Mouse (Mus musculus): ENCODE data around the gene Golph3.

Golph3 gene

GRCm38 (mm10) chr15:12376491-12377069 is 55.3 kb downstream of the Golph3 start:
- DNase-seq (ENCODE audit: low read depth, low spot score), result no peak

GRCm38 (mm10) chr15:12377800-12378199 is 56.5 kb downstream of the Golph3 start:
- no peak for DNase-seq (ENCODE audit: low read depth, low spot score)

- DNase-seq (ENCODE audit: low read depth, low spot score), result no peak
Observed at GRCm38 (mm10) chr15:12380057-12380456, 58.8 kb downstream of the Golph3 start.

- DNase-seq (ENCODE audit: low read depth, low spot score), result peak; percentile 63
Observed at GRCm38 (mm10) chr15:12380548-12380947, 59.3 kb downstream of the Golph3 start.

- no peak for DNase-seq (ENCODE audit: low read depth, low spot score)
Observed at GRCm38 (mm10) chr15:12384679-12385078, 63.4 kb downstream of the Golph3 start.

DNA sequence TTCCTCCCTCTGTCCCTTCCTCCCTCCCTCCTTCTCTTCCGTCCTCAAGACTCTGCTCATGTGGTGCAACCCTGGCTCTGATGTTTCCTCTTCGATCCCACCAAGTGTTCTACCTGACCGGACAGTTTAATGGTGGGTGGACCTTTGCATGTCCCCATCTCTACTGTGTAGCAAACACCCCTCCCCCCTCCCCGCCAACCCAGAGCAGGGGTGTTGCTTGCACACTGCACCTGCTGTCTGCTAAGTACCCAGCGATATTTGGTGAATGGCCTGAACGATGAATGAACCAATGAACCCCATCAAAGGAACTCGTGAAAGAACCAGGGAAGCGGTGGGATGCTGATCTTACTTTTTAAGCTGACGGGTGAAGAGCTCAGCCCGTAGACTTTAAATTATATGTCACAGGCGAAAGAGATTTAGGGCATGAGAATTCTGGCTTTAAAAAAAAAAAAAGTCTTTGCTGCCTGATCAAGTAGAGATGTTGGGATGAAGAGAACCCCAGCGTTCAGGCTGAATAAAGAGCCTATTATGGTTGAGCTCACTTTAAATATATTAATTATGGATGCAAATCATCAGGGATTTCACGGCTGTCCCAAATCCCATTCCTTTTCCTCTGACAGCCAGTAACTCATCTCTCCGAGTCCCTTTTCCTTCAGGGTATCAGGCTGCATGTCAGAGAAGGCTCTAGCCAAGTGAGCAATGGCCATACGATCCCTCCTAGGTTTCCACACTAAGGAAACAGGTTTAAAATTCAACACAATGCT is 67.7 kb downstream of the Golph3 start:
- DNase-seq (ENCODE audit: low read depth, low spot score), result no peak

GRCm38 (mm10) chr15:12394758-12395157 is 73.5 kb downstream of the Golph3 start:
- no peak for DNase-seq (ENCODE audit: low read depth, low spot score)

GRCm38 (mm10) chr15:12397032-12397431 is 75.8 kb downstream of the Golph3 start:
- DNase-seq (ENCODE audit: low read depth, low spot score), result no peak
